14 mouse cellular contexts compared by ENCODE assay signal in the genomic region with DNA sequence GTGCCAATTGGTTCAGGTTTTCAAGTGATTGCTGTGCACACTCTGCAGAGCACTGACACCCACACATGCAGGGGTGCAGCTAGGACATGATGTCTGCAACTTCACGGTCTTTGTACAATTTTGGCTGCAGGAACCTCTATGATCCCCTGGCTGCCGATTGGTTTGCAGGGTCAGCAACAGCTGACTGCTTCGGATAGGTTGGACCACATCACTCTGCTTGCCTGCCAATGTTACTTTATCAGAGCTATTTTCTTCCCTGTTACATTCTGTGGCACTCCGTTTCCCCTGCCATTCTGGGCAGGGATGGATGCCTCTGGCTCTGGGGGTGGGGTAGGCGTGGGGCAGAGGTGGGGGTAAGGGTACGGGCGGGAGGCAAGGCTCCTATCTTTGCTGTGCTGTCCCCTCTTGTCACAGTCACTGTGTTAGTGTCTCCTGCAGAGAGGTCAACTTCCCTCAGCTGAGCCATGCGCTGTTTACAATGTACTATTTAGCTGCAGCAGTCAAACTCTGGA. TPM values are rescaled to one million over a fixed set of nuclear protein-coding genes. Genes with fewer than 3 reads are reported as not detected.
DNase-seq lines count a peak whose midpoint lies in the region; ATAC-seq lines count a peak whose summit lies in the region.
"Had no signal": no experiment of that assay in that cellular context is flagged by ENCODE, and none has a peak within 500 bp of the region (broad histone marks: within the 10 kb centered on the region; RNA-seq: fewer than 3 reads in every experiment).

No protein-coding gene starts in this region.

- 0 out of 2 replicates have a peak overlapping the region, but pooled peaks have one; percentile 8 for H3K27ac ChIP-seq in hindbrain, embryonic 15.5 days (replicated peaks)
- H3K27ac ChIP-seq in hindbrain, embryonic 14.5 days, result no peak overlapping the region
- H3K27ac ChIP-seq: embryonic facial prominence, embryonic 12.5 days had no signal

- 41% methylated on average over 8 of the region's 8 CpGs for WGBS in hindbrain, embryonic 15.5 days
- WGBS in hindbrain, embryonic 14.5 days, result 42% methylated on average over 8 of the region's 8 CpGs

- intact Hi-C loops in heart, postnatal 10 days (cut with DNase I), result no loop called here

- H3K4me1 ChIP-seq in hindbrain, embryonic 15.5 days (replicated peaks), result peaks cover 7% of the 10 kb centered on the region; the same call in 1 of the 2 replicates
- H3K4me1 ChIP-seq in hindbrain, embryonic 14.5 days (replicated peaks; ENCODE audit: control insufficient read depth, insufficient read depth, low read length), result no peaks in the 10 kb centered on the region
- H3K4me1 ChIP-seq: embryonic facial prominence, embryonic 12.5 days; megakaryocyte, embryonic 14.5 days had no signal

- no peaks in the 10 kb centered on the region for H3K27me3 ChIP-seq in hindbrain, embryonic 15.5 days
- no peaks in the 10 kb centered on the region for H3K27me3 ChIP-seq in hindbrain, embryonic 14.5 days (ENCODE audit: control insufficient read depth, insufficient read depth, low read length)
- H3K27me3 ChIP-seq: embryonic facial prominence, embryonic 12.5 days had no signal

- no peak for DNase-seq in hindbrain, embryonic 14.5 days (ENCODE audit: low spot score)
- DNase-seq in brain, adult 2 months (ENCODE audit: low read depth, low spot score), result peak; percentile 59
- DNase-seq in heart, adult 8-10 months (ENCODE audit: low spot score), result peak; percentile 46
- DNase-seq in heart, postnatal 10 days, result peak; percentile 65 to 70
- no peak for DNase-seq in adrenal gland, adult 18-20 months (ENCODE audit: low spot score in 2 of 2)
- no peak for DNase-seq in cerebellum, postnatal 36 days
- DNase-seq: kidney, postnatal 10 days; thymus, adult 18-20 months had no signal

- H3K4me3 ChIP-seq in hindbrain, embryonic 15.5 days, result no peak overlapping the region
- no peak overlapping the region for H3K4me3 ChIP-seq in hindbrain, embryonic 14.5 days (replicated peaks; ENCODE audit: low read length)
- H3K4me3 ChIP-seq: embryonic facial prominence, embryonic 12.5 days; megakaryocyte, embryonic 14.5 days had no signal

- ATAC-seq in hindbrain, embryonic 15.5 days (ENCODE audit: low FRiP score, low read depth), result no peak
- ATAC-seq in hindbrain, embryonic 14.5 days (ENCODE audit: low FRiP score), result no peak; the same call in 1 of the 2 replicates
- ATAC-seq: inflammation-experienced regulatory T-cells, adult 6 months had no signal

- H3K4me2 ChIP-seq in hindbrain, embryonic 15.5 days, result no peak overlapping the region
- H3K4me2 ChIP-seq in hindbrain, embryonic 14.5 days (replicated peaks), result no peak overlapping the region
- H3K4me2 ChIP-seq: embryonic facial prominence, embryonic 12.5 days had no signal

- no peaks in the 10 kb centered on the region for H3K9me3 ChIP-seq in hindbrain, embryonic 15.5 days
- no peaks in the 10 kb centered on the region for H3K9me3 ChIP-seq in hindbrain, embryonic 14.5 days (ENCODE audit: control insufficient read depth, low read length)
- H3K9me3 ChIP-seq: embryonic facial prominence, embryonic 12.5 days; megakaryocyte, embryonic 14.5 days had no signal

- no peaks in the 10 kb centered on the region for H3K36me3 ChIP-seq in hindbrain, embryonic 15.5 days
- H3K36me3 ChIP-seq in hindbrain, embryonic 14.5 days (replicated peaks; ENCODE audit: control insufficient read depth, insufficient read depth), result no peaks in the 10 kb centered on the region
- H3K36me3 ChIP-seq: embryonic facial prominence, embryonic 12.5 days had no signal

- no peak overlapping the region for H3K9ac ChIP-seq in hindbrain, embryonic 15.5 days
- no peak overlapping the region for H3K9ac ChIP-seq in hindbrain, embryonic 14.5 days
- H3K9ac ChIP-seq: embryonic facial prominence, embryonic 12.5 days had no signal

RNA-seq across cellular contexts. Expression of gene B3galt5, which starts 6.5 kb away (rescaled TPM):
- polyA plus RNA-seq in hindbrain, embryonic 15.5 days (2015; fragmentation: Nextera tagmentation; extraction: Ambion mirVana), result 4.9 and 6.3 TPM in 2 replicates
- 5.3 and 5.5 TPM in 2 replicates for polyA plus RNA-seq in hindbrain, embryonic 14.5 days (2014; fragmentation: Nextera tagmentation; extraction: Ambion mirVana)
- total RNA-seq in heart, adult 8-10 months (2022), result not detected
- total RNA-seq in heart, postnatal 10 days (2021), result not detected
- under 1 TPM; 0.13 to 0.42 TPM for total RNA-seq in adrenal gland, adult 18-20 months (2021)
- total RNA-seq: liver, adult 2 months; neutrophil, adult 5-6 weeks had no signal

RNA-seq across cellular contexts. Expression of gene Sh3bgr, which starts 28.9 kb away (rescaled TPM):
- polyA plus RNA-seq in hindbrain, embryonic 15.5 days (2015; fragmentation: Nextera tagmentation; extraction: Ambion mirVana), result 1.7 and 3.8 TPM in 2 replicates
- polyA plus RNA-seq in hindbrain, embryonic 14.5 days (2014; fragmentation: Nextera tagmentation; extraction: Ambion mirVana), result 1.3 and 2.6 TPM in 2 replicates
- 100 to 1,000 TPM; 279 to 382 (median 369) TPM for total RNA-seq in heart, adult 8-10 months (2022)
- total RNA-seq in heart, postnatal 10 days (2021), result 100 to 1,000 TPM; 593 to 606 TPM
- 10 to 100 TPM; 18.5 to 30.4 TPM for total RNA-seq in adrenal gland, adult 18-20 months (2021)
- total RNA-seq: neutrophil, adult 5-6 weeks had no signal
- polyA plus RNA-seq: inflammation-experienced regulatory T-cells, adult 6 months; liver, adult 2 months had no signal

RNA-seq across cellular contexts. Expression of gene Lca5l, which starts 37.0 kb away (rescaled TPM):
- polyA plus RNA-seq in hindbrain, embryonic 15.5 days (2015; fragmentation: Nextera tagmentation; extraction: Ambion mirVana), result 2.3 and 2.4 TPM in 2 replicates
- polyA plus RNA-seq in hindbrain, embryonic 14.5 days (2014; fragmentation: Nextera tagmentation; extraction: Ambion mirVana), result 1.3 and 2.1 TPM in 2 replicates
- total RNA-seq in heart, adult 8-10 months (2022), result under 1 TPM; 0.19 to 0.60 (median 0.29) TPM
- 1 to 10 TPM; 1.3 to 1.4 TPM for total RNA-seq in heart, postnatal 10 days (2021)
- total RNA-seq in adrenal gland, adult 18-20 months (2021), result 1 to 10 TPM; 1.0 to 1.4 TPM
- total RNA-seq: neutrophil, adult 5-6 weeks had no signal
- polyA plus RNA-seq: inflammation-experienced regulatory T-cells, adult 6 months; liver, adult 2 months had no signal

Comparison
In these comparisons a context has a peak if more than half of its experiments do, and no peak if none do; other contexts are left out.
1. DNase-seq: peak in brain, adult 2 months (single experiment), heart, adult 8-10 months (single experiment) and heart, postnatal 10 days (2 of 2); none in hindbrain, embryonic 14.5 days (single experiment), adrenal gland, adult 18-20 months (0 of 2) and cerebellum, postnatal 36 days (0 of 2).
2. RNA of gene Sh3bgr, which starts 28.9 kb away (total RNA-seq): 593 to 606 TPM in heart, postnatal 10 days and 279 to 382 TPM in heart, adult 8-10 months; 18.5 to 30.4 TPM in adrenal gland, adult 18-20 months; every median in the first group is over 4 times any median in the second.